Comparison of ENCODE assay signal across 9 mouse cellular contexts in genomic region chr7:39487854-39488205, GRCm38 (mm10). TPM values are rescaled to one million over a fixed set of nuclear protein-coding genes. Genes with fewer than 3 reads are reported as not detected.
DNase-seq lines count a peak whose midpoint lies in the region; ATAC-seq and TF ChIP-seq lines count a peak whose summit lies in the region.
"Had no signal": no experiment of that assay in that cellular context is flagged by ENCODE, and none has a peak within 500 bp of the region (broad histone marks: within the 10 kb centered on the region; RNA-seq: fewer than 3 reads in every experiment).

No protein-coding gene starts in this region.

- no peaks in the 10 kb centered on the region for H3K4me1 ChIP-seq in forebrain, embryonic 11.5 days (replicated peaks; ENCODE audit: control insufficient read depth, insufficient read depth, low read length)
- no peaks in the 10 kb centered on the region for H3K4me1 ChIP-seq in limb, embryonic 11.5 days (ENCODE audit: control insufficient read depth, insufficient read depth, low read length)
- 0 out of 2 replicates have a peak, but pooled peaks cover 5% of the 10 kb centered on the region for H3K4me1 ChIP-seq in neural tube, embryonic 15.5 days

- H3K9me3 ChIP-seq in forebrain, embryonic 11.5 days (ENCODE audit: control insufficient read depth, low read length) = no peaks in the 10 kb centered on the region
- no peaks in the 10 kb centered on the region for H3K9me3 ChIP-seq in limb, embryonic 11.5 days (ENCODE audit: control insufficient read depth, low read length)
- no peaks in the 10 kb centered on the region for H3K9me3 ChIP-seq in neural tube, embryonic 15.5 days (replicated peaks)

- 30% methylated on average over 9 of the region's 9 CpGs for WGBS in forebrain, embryonic 11.5 days
- 46% methylated on average over 9 of the region's 9 CpGs for WGBS in limb, embryonic 11.5 days
- WGBS in neural tube, embryonic 15.5 days = 37% methylated on average over 9 of the region's 9 CpGs

- no peak for DNase-seq in layer of hippocampus, adult 2 months (ENCODE audit: low spot score in 2 of 2)
- DNase-seq in layer of hippocampus, adult 11-12 months (ENCODE audit: low spot score) = no peak
- DNase-seq in forebrain, embryonic 11.5 days (ENCODE audit: low spot score) = no peak
- DNase-seq in limb, embryonic 11.5 days (ENCODE audit: low spot score) = peak; percentile 23
- DNase-seq in frontal cortex, postnatal 14 days (ENCODE audit: low spot score in 2 of 2) = no peak
- DNase-seq in thymus, postnatal 4 days = no peak
- no peak for DNase-seq in spleen, postnatal 14 days (ENCODE audit: low spot score in 2 of 2)

- TF ChIP-seq CTCF in layer of hippocampus, adult 2 months (conservative IDR thresholded peaks at IDR 0.05) = no peak

- peak overlapping the region; percentile 68 for H3K9ac ChIP-seq in forebrain, embryonic 11.5 days (ENCODE audit: low read length)
- H3K9ac ChIP-seq in limb, embryonic 11.5 days (ENCODE audit: low read length) = peak overlapping the region; percentile 74
- H3K9ac ChIP-seq in neural tube, embryonic 15.5 days (replicated peaks) = peak overlapping the region; percentile 43

- no peaks in the 10 kb centered on the region for H3K36me3 ChIP-seq in forebrain, embryonic 11.5 days (ENCODE audit: control insufficient read depth, insufficient read depth, low read length)
- no peaks in the 10 kb centered on the region for H3K36me3 ChIP-seq in limb, embryonic 11.5 days (ENCODE audit: control insufficient read depth, insufficient read depth, low read length)
- H3K36me3 ChIP-seq in neural tube, embryonic 15.5 days = no peaks in the 10 kb centered on the region

- H3K27me3 ChIP-seq in forebrain, embryonic 11.5 days (ENCODE audit: control insufficient read depth, insufficient read depth, low read length) = no peaks in the 10 kb centered on the region
- no peaks in the 10 kb centered on the region for H3K27me3 ChIP-seq in limb, embryonic 11.5 days (ENCODE audit: control insufficient read depth, insufficient read depth, low read length)
- no peaks in the 10 kb centered on the region for H3K27me3 ChIP-seq in neural tube, embryonic 15.5 days (replicated peaks)
- H3K27me3 ChIP-seq: Patski had no signal

- H3K27ac ChIP-seq in layer of hippocampus, adult 2 months = no peak overlapping the region
- H3K27ac ChIP-seq in forebrain, embryonic 11.5 days (ENCODE audit: low read depth, low read length) = no peak overlapping the region
- no peak overlapping the region for H3K27ac ChIP-seq in limb, embryonic 11.5 days (replicated peaks; ENCODE audit: low read depth, low read length)
- peak overlapping the region; percentile 79 for H3K27ac ChIP-seq in neural tube, embryonic 15.5 days (replicated peaks)

- ATAC-seq in forebrain, embryonic 11.5 days (replicated peaks; ENCODE audit: low FRiP score) = peak; percentile 59; the same call in 1 of the 2 replicates
- no peak for ATAC-seq in limb, embryonic 11.5 days (ENCODE audit: insufficient number of reproducible peaks, low FRiP score, low TSS enrichment, low read depth)
- peak; percentile 72 for ATAC-seq in neural tube, embryonic 15.5 days (ENCODE audit: low FRiP score)
- ATAC-seq: Patski had no signal

- H3K4me2 ChIP-seq in forebrain, embryonic 11.5 days (ENCODE audit: low read depth, low read length, severe bottlenecking) = peak overlapping the region; percentile 59; the same call in 1 of the 2 replicates
- peak overlapping the region; percentile 59 for H3K4me2 ChIP-seq in limb, embryonic 11.5 days (ENCODE audit: low read depth, severe bottlenecking)
- H3K4me2 ChIP-seq in neural tube, embryonic 15.5 days = peak overlapping the region; percentile 71

- H3K4me3 ChIP-seq in layer of hippocampus, adult 2 months = peak overlapping the region; percentile 31; the same call in 1 of the 2 replicates
- peak overlapping the region; percentile 46 for H3K4me3 ChIP-seq in forebrain, embryonic 11.5 days (ENCODE audit: low read depth, low read length)
- H3K4me3 ChIP-seq in limb, embryonic 11.5 days (ENCODE audit: low read depth, low read length) = peak overlapping the region; percentile 50
- H3K4me3 ChIP-seq in neural tube, embryonic 15.5 days (replicated peaks) = peak overlapping the region; percentile 57

RNA-seq across cellular contexts. Expression of gene Zfp619, which starts 29.7 kb away (rescaled TPM):
- 1 to 10 TPM; 4.2 to 4.4 TPM for total RNA-seq in layer of hippocampus, adult 2 months (2021)
- 4.3 and 4.4 TPM in 2 replicates for polyA plus RNA-seq in forebrain, embryonic 11.5 days (2014; fragmentation: Nextera tagmentation; extraction: Ambion mirVana)
- 2.9 and 3.9 TPM in 2 replicates for polyA plus RNA-seq in limb, embryonic 11.5 days (2014; fragmentation: Nextera tagmentation; extraction: Ambion mirVana)
- polyA plus RNA-seq in neural tube, embryonic 15.5 days (2015; fragmentation: Nextera tagmentation; extraction: Ambion mirVana) = 2.0 and 2.2 TPM in 2 replicates
